Mouse (Mus musculus) gastrocnemius, postnatal 14 days (tissue): ENCODE measurements around the gene Capn10. TPM values are rescaled to one million over a fixed set of nuclear protein-coding genes. Genes with fewer than 3 reads are reported as not detected.

ENCODE experiments used
- DNase-seq: peaks from one replicate; pipeline ENCODE4 v3.0.0; 2021; ENCODE audit warnings: mixed read lengths
- intact Hi-C: fragments of 180-260 bp; cut with DNase I; formaldehyde crosslinking; loops from one replicate; pipeline ENCODE4 v1.15.1; 2025; ENCODE audit warnings: low total_unique reads
- long read RNA-seq, 2 experiments: library from polyadenylated mRNA; stranded (forward); transcript quantifications; one replicate each; pipeline ENCODE4 v2.0.0; 2021
- total RNA-seq, 2 experiments: library from RNA; stranded (reverse); gene quantifications; 2 replicates each; pipeline ENCODE4 v1.2.3; 2021

Capn10 gene
- total RNA-seq, result 1 to 10 TPM; 4.1 to 4.7 TPM
- long read RNA-seq, experiment 1, transcript Capn10-201 (12 exons, 2,902 nt), result major isoform, 5 of 8 reads
- long read RNA-seq, experiment 1, partial matches to known transcripts, result 1 of 8 reads
- long read RNA-seq, experiment 1, other reads (novel, unspliced or antisense), result 1 of 8 reads
- long read RNA-seq, experiment 2, transcript Capn10-201 (12 exons, 2,902 nt), result major isoform, 6 of 9 reads
- long read RNA-seq, experiment 2, partial matches to known transcripts, result 1 of 9 reads
- long read RNA-seq, experiment 2, other reads (novel, unspliced or antisense), result 1 of 9 reads

DNA sequence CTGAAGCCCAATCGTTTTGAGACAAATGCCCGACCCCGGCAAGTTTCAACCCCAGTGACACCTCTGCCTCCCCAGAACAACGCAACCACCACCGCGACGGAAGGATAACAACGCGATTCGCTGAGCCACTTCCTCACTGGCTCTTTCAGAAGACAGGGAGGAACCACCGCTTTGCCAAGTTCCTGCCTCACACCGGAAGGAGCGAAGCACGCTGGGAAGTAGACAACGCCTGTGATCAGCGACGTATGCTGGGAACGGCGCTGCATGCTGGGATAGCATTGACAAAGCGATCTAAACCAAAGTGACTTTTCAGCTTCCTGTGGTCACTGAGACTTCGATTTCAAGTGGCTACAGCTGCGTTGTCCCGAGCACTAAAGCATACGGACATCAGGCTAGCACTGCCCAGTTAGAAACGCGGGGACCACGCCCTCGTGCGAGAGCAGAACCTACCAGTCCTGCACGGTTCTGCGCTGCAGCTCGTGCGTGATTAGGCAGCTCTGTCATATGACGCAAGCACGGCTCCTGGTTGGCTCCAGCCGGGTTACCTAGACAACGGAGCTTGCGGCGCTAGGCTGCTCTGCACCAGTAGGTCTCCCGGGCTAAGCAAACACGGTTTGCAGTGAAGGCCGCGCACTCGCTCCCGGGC, at the start of gene Capn10:
Capn10 (plus strand) TSS at position 195 of the 646 bp plus-strand sequence.
- intact Hi-C loops, result no loop called here
- peak; percentile 93 for DNase-seq

GRCm38 (mm10) chr1:92888901-92889655, 45.1 kb upstream of the Capn10 start:
- intact Hi-C loops, result no loop called here
- DNase-seq, result no peak

- intact Hi-C loops, result loop anchor here (5.0 to 10.0 kb wide), 2 partner anchors 40 to 198 kb away; no protein-coding TSS in a partner anchor
- DNase-seq, result no peak
Measured at GRCm38 (mm10) chr1:92892791-92893190, 41.4 kb upstream of the Capn10 start.

- DNase-seq, result no peak
- intact Hi-C loops, result loop anchor here (5.0 to 10.0 kb wide), 2 partner anchors 42 to 199 kb away; no protein-coding TSS in a partner anchor
Measured at GRCm38 (mm10) chr1:92893896-92894295, 40.3 kb upstream of the Capn10 start.

DNA sequence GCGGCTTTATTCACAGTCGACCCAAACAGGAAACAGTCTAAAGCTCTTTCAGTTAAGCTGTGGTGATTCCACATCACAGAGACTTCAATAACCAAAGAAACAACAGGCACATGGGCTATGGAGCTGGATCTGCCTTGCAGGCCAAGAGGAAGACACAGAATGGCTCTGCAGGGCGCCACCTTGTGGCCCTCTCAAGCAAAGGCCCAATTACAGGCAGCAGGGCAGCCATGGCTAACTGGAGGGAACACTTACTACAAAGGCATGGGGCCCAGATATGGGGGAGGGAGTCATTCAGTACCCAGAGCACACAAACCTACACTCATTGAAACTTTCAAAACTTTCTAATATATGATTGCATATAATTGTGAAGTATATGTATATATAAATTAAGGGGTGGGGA, 39.1 kb upstream of the Capn10 start:
- intact Hi-C loops, result loop anchor here (10.0 kb wide), 1 partner anchor 200 kb away; no protein-coding TSS in a partner anchor
- peak; percentile 75 for DNase-seq

DNA sequence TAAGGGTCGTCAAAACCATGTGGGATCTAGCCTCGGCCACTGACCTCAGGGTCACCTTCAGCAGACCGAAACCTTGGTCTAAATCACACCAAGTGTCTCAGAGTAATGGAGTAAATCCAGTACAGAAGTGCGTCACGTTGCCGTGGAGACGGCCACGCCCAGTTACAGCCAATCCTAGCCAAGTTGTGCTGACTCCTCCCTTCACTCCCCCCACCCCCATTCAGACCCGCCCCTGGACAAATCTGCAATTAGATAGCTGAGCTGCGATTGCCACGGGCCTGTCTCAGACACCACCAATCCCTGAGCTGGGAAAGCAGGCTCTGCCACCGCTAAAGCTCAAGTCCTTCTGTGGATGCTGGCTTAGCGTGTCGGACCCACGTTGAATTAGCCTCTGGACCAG, 31.4 kb upstream of the Capn10 start, which contains the start of gene Ankmy1:
Ankmy1 (minus strand) TSS at position 121 of the 400 bp plus-strand sequence.
- intact Hi-C loops, result no loop called here
- DNase-seq, result peak; percentile 47

GRCm38 (mm10) chr1:92903627-92904026, 30.5 kb upstream of the Capn10 start:
- no peak for DNase-seq
- intact Hi-C loops, result no loop called here

- intact Hi-C loops, result no loop called here
- no peak for DNase-seq
Measured at GRCm38 (mm10) chr1:92905703-92906310, 28.4 kb upstream of the Capn10 start.

DNA sequence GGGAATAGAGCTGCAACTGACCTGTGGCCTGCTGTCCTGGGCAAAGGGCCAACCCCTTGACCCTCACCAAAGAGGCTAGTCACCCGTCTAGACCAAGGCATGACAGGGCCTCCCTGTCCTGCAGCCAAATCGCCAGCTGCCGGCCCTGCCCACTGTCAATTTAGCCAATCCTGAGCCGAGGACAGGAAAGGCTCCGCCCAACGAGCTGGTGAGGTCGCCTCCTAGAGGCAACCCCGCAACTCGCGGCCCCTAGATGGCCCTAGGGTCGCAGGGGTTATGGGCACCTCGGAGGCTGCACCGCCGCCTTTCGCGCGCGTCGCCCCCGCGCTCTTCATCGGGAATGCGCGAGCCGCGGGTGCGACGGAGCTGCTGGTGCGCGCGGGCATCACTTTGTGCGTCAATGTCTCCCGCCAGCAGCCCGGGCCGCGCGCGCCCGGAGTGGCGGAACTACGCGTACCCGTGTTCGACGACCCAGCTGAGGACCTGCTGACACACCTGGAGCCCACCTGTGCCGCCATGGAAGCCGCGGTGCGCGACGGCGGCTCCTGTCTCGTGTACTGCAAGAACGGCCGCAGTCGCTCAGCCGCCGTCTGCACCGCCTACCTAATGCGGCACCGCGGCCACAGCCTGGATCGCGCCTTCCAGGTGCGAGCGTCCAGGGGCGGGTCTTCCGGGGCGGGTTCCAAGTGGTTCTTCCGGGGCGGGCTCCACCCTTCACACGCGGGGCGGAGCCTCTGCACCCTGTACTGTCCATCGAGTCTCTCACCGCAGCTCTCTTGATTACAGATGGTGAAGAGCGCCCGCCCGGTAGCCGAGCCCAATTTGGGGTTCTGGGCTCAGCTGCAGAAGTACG, 27.2 kb upstream of the Capn10 start, which contains the start of gene Dusp28:
Dusp28 (plus strand) TSS at position 203 of the 853 bp plus-strand sequence.
- peak; percentile 90 for DNase-seq
- intact Hi-C loops, result no loop called here

DNA sequence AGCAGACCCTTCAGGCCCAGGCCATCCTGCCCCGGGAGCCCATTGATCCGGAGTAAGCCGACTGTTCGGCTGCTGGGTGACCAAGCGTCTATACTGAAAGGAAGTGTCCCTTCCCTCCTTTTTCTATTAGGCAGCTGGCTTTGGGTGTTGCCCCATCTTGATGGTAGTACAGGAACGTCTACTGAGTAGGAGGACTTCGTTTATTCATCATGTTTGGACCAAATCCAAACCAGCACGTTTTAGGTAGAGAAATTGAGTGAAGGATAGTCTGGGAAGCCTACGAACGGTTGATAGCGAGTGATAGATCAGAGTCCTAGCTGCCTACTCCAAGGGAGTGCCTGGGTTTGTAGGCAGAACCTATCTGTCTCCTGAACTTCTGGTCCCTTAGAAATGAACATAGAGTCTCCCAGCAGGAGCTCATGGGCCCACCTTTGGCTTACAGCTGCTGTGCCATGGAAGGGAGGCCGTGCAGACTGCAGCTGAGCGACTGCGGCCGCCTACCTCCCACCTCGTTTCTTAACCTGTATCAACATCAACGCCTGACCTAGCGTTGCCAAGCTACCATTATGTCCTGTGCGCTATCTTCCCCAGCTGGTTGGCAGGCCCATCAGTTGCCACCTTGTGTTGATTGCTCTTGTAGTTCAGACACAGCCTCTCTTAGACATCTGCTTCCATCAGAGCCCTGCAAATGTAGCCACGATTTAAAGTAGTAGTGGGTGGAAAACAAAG, 26.4 kb upstream of the Capn10 start:
- intact Hi-C loops, result no loop called here
- no peak for DNase-seq

DNA sequence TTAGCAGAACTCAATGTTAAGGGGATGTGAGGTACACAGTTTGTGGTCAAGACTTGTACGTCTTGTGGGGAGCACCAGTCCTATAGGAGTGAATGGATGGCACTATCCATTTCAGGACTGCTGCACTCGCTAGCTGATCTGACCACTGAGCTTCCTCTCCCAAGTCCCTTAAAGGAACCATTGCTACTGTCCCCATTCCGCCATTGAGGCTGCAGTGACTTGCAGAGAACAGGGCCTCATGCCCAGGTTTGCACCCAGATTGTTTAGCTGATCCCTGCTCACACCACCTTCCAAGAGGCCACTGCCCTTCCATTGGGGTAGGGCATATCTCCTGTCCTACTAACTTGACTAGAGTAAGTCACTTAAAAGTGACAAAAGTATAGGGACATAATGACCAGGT, 25.5 kb upstream of the Capn10 start:
- DNase-seq, result no peak
- intact Hi-C loops, result no loop called here

- intact Hi-C loops, result no loop called here
- no peak for DNase-seq
Measured at GRCm38 (mm10) chr1:92909068-92909467, 25.1 kb upstream of the Capn10 start.

GRCm38 (mm10) chr1:92910239-92910885, 23.8 kb upstream of the Capn10 start, which contains the start of gene Rnpepl1:
TSS of gene Rnpepl1 (plus strand) at chr1:92910783.
- peak; percentile 79 for DNase-seq
- intact Hi-C loops, result no loop called here

- DNase-seq, result peak; percentile 68
- intact Hi-C loops, result no loop called here
Measured at GRCm38 (mm10) chr1:92910925-92911720, 23.1 kb upstream of the Capn10 start.

GRCm38 (mm10) chr1:92911721-92912138, 22.4 kb upstream of the Capn10 start:
- intact Hi-C loops, result no loop called here
- DNase-seq, result no peak

- intact Hi-C loops, result no loop called here
- DNase-seq, result no peak
Measured at GRCm38 (mm10) chr1:92912286-92912685, 21.9 kb upstream of the Capn10 start.

DNA sequence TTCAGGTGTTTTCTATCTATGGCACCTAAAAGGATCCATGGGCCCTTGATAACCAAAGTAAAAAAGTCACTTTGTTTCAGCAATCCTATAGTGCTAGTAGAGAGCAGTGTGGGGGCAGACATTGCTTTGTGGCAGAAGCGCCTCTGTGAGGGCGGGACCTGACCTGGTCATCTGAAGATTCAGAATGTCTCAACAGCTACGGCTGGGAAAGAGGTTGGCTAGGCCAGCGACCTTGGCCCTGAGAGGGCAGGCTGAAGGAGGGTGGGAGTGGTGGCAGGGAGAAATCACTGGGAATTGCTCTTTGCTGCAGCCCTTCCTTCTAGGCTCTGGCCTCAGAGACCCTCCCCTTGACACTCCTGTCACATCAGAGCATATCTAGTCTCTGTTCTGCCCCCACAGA, 19.9 kb upstream of the Capn10 start:
- intact Hi-C loops, result no loop called here
- DNase-seq, result no peak
